Mouse (Mus musculus) midbrain, embryonic 12.5 days (tissue): ENCODE data around the gene Gpc3. TPM values are rescaled to one million over a fixed set of nuclear protein-coding genes. Genes with fewer than 3 reads are reported as not detected.

ENCODE experiments used
- ATAC-seq: fragments of 200-750 bp; cut with Nextera tagmentation; 2 replicates; pipeline ENCODE4 v1.8.0; 2017; ENCODE audit warnings: low read depth, moderate TSS enrichment, moderate library complexity; ENCODE audit not compliant: low FRiP score
- H3K27ac ChIP-seq: fragments of 300-500 bp; sonication (generic); replicated peaks from 2 replicates; pipeline ENCODE4 v1.5.1; 2016; ENCODE audit warnings: mild to moderate bottlenecking
- H3K27me3 ChIP-seq: fragments of 300-500 bp; sonication (generic); 2 replicates; pipeline ENCODE4 v1.6.1; 2016; ENCODE audit warnings: mild to moderate bottlenecking
- H3K36me3 ChIP-seq: fragments of 300-500 bp; sonication (generic); 2 replicates; pipeline ENCODE4 v1.6.1; 2016
- H3K4me1 ChIP-seq: fragments of 300-500 bp; sonication (generic); 2 replicates; pipeline ENCODE4 v1.6.1; 2016
- H3K4me2 ChIP-seq: fragments of 300-500 bp; sonication (generic); replicated peaks from 2 replicates; pipeline ENCODE4 v1.6.1; 2016; ENCODE audit warnings: mild to moderate bottlenecking, moderate library complexity
- H3K4me3 ChIP-seq: fragments of 300-500 bp; sonication (generic); 2 replicates; pipeline ENCODE4 v1.5.1; 2016; ENCODE audit warnings: mild to moderate bottlenecking
- H3K9ac ChIP-seq: fragments of 300-500 bp; sonication (generic); replicated peaks from 2 replicates; pipeline ENCODE4 v1.6.1; 2016; ENCODE audit warnings: mild to moderate bottlenecking, moderate library complexity
- H3K9me3 ChIP-seq: fragments of 300-500 bp; sonication (generic); 2 replicates; pipeline ENCODE4 v1.6.1; 2016; ENCODE audit warnings: mild to moderate bottlenecking
- WGBS: fragments of 180-500 bp; shearing (Covaris S2); methylation state at CpG from one replicate; pipeline ENCODE4 v1.1.7; 2016; 5-methylcytosine and 5-hydroxymethylcytosine counted together
- polyA plus RNA-seq: library from polyadenylated mRNA; unstranded; fragments of >200 nt; fragmentation: Nextera tagmentation; extraction: Ambion mirVana; gene quantifications from 2 replicates; pipeline ENCODE4 v1.2.1, GENCODE M21; 2016

Gpc3 gene
- polyA plus RNA-seq, 1 experiment from 2014 or later, result 206 TPM

- H3K36me3 ChIP-seq, result no peaks in the 10 kb centered on the region
- H3K4me1 ChIP-seq, result no peaks in the 10 kb centered on the region
- H3K4me3 ChIP-seq, result no peak overlapping the region
- no peaks in the 10 kb centered on the region for H3K27me3 ChIP-seq
- no peaks in the 10 kb centered on the region for H3K9me3 ChIP-seq
- ATAC-seq, result no peak
- no peak overlapping the region for H3K9ac ChIP-seq
- 85% methylated on average over 4 of the region's 4 CpGs for WGBS
- H3K4me2 ChIP-seq, result no peak overlapping the region
- no peak overlapping the region for H3K27ac ChIP-seq
Observed at GRCm38 (mm10) chrX:52320653-52321052, 293.1 kb downstream of the Gpc3 start.

DNA sequence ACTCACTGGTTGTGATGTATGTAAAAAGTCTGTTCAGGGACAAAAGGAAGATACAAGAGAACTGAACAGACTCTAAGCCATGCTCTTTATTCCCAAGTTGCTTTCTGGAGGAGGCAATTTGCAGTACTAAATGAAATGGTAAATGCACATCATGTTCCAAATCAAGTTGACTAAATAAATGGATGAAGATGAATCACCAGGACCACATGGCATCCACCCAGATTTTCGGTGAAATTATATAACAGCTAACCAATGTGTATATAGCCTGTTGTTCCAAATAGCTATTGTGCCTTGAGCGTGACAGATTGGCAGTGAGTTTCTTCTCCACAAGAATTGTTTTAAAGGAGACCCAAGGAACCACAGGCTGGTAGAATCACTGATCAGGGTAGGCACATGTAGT, 302.8 kb downstream of the Gpc3 start:
- Histone ChIP-seq H3K36me3 (no peaks in the 10 kb centered on the region), H3K27me3 (no peaks in the 10 kb centered on the region), H3K9me3 (no peaks in the 10 kb centered on the region), H3K4me2 (no peak overlapping the region), H3K9ac (no peak overlapping the region), H3K4me1 (no peaks in the 10 kb centered on the region), H3K4me3 (no peak overlapping the region), H3K27ac (no peak overlapping the region)
- no peak for ATAC-seq
- 93% methylated on average over 2 of the region's 2 CpGs for WGBS

- 85% methylated on average over 4 of the region's 4 CpGs for WGBS
- H3K27me3 ChIP-seq, result no peaks in the 10 kb centered on the region
- no peak overlapping the region for H3K4me3 ChIP-seq
- H3K9ac ChIP-seq, result no peak overlapping the region
- H3K9me3 ChIP-seq, result no peaks in the 10 kb centered on the region
- H3K27ac ChIP-seq, result no peak overlapping the region
- no peak overlapping the region for H3K4me2 ChIP-seq
- H3K36me3 ChIP-seq, result no peaks in the 10 kb centered on the region
- no peak for ATAC-seq
- H3K4me1 ChIP-seq, result no peaks in the 10 kb centered on the region
Observed at GRCm38 (mm10) chrX:52305226-52305625, 308.5 kb downstream of the Gpc3 start.

DNA sequence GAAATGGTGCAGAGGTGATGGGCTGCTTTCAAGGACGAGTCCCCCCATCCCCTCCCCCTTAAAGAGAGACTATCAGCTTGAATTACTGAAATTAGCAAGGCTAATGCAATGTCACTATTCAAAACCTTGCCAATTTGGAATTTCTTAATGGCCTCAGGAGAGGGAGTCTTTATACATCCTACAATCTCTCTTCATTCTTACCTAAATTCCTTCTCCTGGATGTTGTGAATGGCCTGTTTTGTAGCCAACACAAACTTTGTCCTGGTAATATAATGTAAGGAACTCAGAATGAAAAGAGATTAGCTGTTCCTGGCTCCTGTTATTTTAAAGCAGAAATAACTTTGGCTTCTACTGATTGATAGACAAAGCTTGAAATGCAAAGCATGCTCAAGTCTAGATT, 325.0 kb downstream of the Gpc3 start:
- WGBS, result 31% methylated on average over 1 of the region's 1 CpGs
- 0 out of 2 replicates have a peak, but pooled peaks cover 3% of the 10 kb centered on the region for H3K27me3 ChIP-seq
- no peak overlapping the region for H3K4me2 ChIP-seq
- H3K9ac ChIP-seq, result no peak overlapping the region
- H3K4me3 ChIP-seq, result no peak overlapping the region
- no peak overlapping the region for H3K27ac ChIP-seq
- H3K4me1 ChIP-seq, result no peaks in the 10 kb centered on the region; the same call in 1 of the 2 replicates
- ATAC-seq, result no peak; the same call in 1 of the 2 replicates
- no peaks in the 10 kb centered on the region for H3K36me3 ChIP-seq
- no peaks in the 10 kb centered on the region for H3K9me3 ChIP-seq

DNA sequence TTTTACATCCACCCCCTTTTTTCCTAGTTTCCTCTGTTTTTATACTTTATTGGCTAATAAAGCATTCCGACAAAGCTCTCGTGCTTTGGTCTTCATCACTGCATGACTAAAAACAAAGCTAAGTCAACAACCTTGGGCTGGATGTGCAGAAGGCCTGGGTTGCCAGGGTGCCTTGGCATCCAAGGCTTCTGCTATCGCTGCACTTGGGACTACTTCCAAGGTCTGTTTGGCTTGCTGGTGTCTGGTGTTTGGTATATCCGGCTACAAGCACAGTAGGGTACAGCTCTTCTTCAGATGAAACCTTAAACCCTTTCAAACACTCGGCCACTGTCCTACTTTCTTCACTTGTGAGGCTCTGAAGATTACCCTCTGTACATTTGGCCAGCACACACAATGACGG, 325.8 kb downstream of the Gpc3 start:
- H3K36me3 ChIP-seq, result no peaks in the 10 kb centered on the region

DNA sequence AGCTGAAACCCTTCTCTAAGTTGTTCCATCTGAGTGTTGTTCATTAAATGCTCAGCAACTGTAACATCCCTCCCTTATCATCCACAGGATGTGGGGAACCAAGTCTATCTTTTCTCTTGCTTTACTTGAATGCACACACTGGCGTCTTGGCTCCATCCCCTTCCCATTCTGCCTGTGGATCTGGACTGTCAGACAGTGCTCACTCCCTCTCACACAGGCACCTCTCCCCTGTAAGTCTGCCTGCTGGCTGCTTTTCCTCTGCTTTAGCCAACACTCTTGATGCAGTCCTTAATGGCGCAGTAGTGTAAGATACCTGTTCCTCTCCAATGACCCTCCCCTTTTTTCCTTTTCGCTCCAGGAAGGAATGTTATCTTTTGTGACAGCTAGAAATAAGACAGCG, 331.7 kb downstream of the Gpc3 start:
- H3K4me3 ChIP-seq, result no peak overlapping the region
- H3K27ac ChIP-seq, result no peak overlapping the region
- H3K9ac ChIP-seq, result no peak overlapping the region
- H3K4me2 ChIP-seq, result no peak overlapping the region
- H3K4me1 ChIP-seq, result no peaks in the 10 kb centered on the region
- 79% methylated on average over 4 of the region's 4 CpGs for WGBS
- no peaks in the 10 kb centered on the region for H3K36me3 ChIP-seq
- no peak for ATAC-seq
- no peaks in the 10 kb centered on the region for H3K9me3 ChIP-seq
- H3K27me3 ChIP-seq, result 0 out of 2 replicates have a peak, but pooled peaks cover 6% of the 10 kb centered on the region

More for the DNA sequence above, 325.8 kb downstream of the Gpc3 start:
- Histone ChIP-seq H3K4me2 (no peak overlapping the region), H3K27ac (no peak overlapping the region), H3K27me3 (0 out of 2 replicates have a peak, but pooled peaks cover 8% of the 10 kb centered on the region), H3K9ac (no peak overlapping the region), H3K9me3 (no peaks in the 10 kb centered on the region), H3K4me3 (no peak overlapping the region), H3K4me1 (no peaks in the 10 kb centered on the region; the same call in 1 of the 2 replicates)
- WGBS, result 77% methylated on average over 6 of the region's 6 CpGs
- ATAC-seq, result no peak

GRCm38 (mm10) chrX:52281103-52281900, 332.4 kb downstream of the Gpc3 start:
- WGBS, result 88% methylated on average over 6 of the region's 6 CpGs
- Histone ChIP-seq H3K27me3 (0 out of 2 replicates have a peak, but pooled peaks cover 6% of the 10 kb centered on the region), H3K27ac (no peak overlapping the region)

GRCm38 (mm10) chrX:52278687-52279359, 334.9 kb downstream of the Gpc3 start:
- no peak for ATAC-seq
- H3K9me3 ChIP-seq, result no peaks in the 10 kb centered on the region
- H3K4me3 ChIP-seq, result no peak overlapping the region
- no peak overlapping the region for H3K27ac ChIP-seq
- WGBS, result 66% methylated on average over 3 of the region's 3 CpGs
- no peaks in the 10 kb centered on the region for H3K36me3 ChIP-seq
- H3K9ac ChIP-seq, result no peak overlapping the region
- 0 out of 2 replicates have a peak, but pooled peaks cover 6% of the 10 kb centered on the region for H3K27me3 ChIP-seq
- no peak overlapping the region for H3K4me2 ChIP-seq
- no peaks in the 10 kb centered on the region for H3K4me1 ChIP-seq

More at GRCm38 (mm10) chrX:52281103-52281900, 332.4 kb downstream of the Gpc3 start:
- no peak for ATAC-seq
- no peak overlapping the region for H3K9ac ChIP-seq
- no peaks in the 10 kb centered on the region for H3K9me3 ChIP-seq
- H3K4me2 ChIP-seq, result no peak overlapping the region
- no peaks in the 10 kb centered on the region for H3K4me1 ChIP-seq
- no peaks in the 10 kb centered on the region for H3K36me3 ChIP-seq
- no peak overlapping the region for H3K4me3 ChIP-seq

DNA sequence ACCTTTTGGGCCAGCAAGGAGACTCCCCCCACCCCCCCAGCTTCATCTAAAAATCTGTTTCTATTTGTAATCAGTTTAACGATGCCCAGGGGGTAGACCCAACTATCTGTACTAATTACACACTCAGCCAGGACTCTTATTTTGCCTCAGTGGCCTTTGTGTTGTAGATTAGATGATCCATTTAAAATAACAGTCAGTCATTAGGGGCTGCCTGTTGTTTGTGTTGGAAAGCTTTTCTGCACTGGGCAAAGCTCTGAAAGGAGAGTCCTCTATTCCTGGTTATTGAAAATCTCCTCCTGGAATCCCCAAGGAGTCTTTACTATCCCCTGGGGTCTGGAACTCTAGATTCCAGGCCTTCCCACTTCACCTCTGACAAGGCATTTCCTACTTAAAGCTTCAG, 336.2 kb downstream of the Gpc3 start:
- Histone ChIP-seq H3K36me3 (no peaks in the 10 kb centered on the region), H3K9ac (no peak overlapping the region), H3K9me3 (no peaks in the 10 kb centered on the region), H3K4me2 (no peak overlapping the region), H3K4me1 (no peaks in the 10 kb centered on the region), H3K4me3 (no peak overlapping the region), H3K27ac (no peak overlapping the region), H3K27me3 (no peaks in the 10 kb centered on the region)
- WGBS, result 21% methylated on average over 1 of the region's 1 CpGs
- no peak for ATAC-seq

DNA sequence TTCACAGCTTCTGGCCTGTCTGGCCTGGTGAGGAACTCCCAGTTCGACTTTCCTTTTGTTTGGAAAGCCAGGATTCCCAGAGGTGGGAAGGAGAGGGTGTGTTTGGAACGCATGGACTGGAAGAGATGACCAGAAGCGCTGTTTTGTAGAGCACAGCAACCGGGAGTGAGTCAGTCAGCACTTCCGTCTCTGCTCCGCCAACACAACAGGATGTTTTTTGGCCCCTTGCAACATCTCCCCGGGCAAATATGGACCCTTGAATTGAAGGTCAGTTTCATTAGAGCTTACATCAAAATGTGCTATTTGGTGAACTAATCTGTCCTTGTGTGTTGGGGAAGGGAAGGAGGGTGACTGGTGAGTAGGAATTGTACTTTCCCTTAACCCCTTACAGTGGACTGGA, 340.7 kb downstream of the Gpc3 start:
- no peaks in the 10 kb centered on the region for H3K36me3 ChIP-seq
- no peaks in the 10 kb centered on the region for H3K4me1 ChIP-seq
- H3K4me3 ChIP-seq, result no peak overlapping the region
- 74% methylated on average over 7 of the region's 7 CpGs for WGBS
- H3K27me3 ChIP-seq, result no peaks in the 10 kb centered on the region
- no peak overlapping the region for H3K4me2 ChIP-seq
- no peak overlapping the region for H3K27ac ChIP-seq
- ATAC-seq, result no peak
- H3K9ac ChIP-seq, result no peak overlapping the region
- H3K9me3 ChIP-seq, result no peaks in the 10 kb centered on the region

- Histone ChIP-seq H3K9ac (no peak overlapping the region), H3K4me3 (no peak overlapping the region), H3K4me1 (no peaks in the 10 kb centered on the region), H3K36me3 (no peaks in the 10 kb centered on the region), H3K27me3 (no peaks in the 10 kb centered on the region), H3K27ac (no peak overlapping the region), H3K9me3 (no peaks in the 10 kb centered on the region), H3K4me2 (no peak overlapping the region)
- ATAC-seq, result no peak
- 91% methylated on average over 11 of the region's 11 CpGs for WGBS
Observed at GRCm38 (mm10) chrX:52261991-52262390, 351.8 kb downstream of the Gpc3 start.

DNA sequence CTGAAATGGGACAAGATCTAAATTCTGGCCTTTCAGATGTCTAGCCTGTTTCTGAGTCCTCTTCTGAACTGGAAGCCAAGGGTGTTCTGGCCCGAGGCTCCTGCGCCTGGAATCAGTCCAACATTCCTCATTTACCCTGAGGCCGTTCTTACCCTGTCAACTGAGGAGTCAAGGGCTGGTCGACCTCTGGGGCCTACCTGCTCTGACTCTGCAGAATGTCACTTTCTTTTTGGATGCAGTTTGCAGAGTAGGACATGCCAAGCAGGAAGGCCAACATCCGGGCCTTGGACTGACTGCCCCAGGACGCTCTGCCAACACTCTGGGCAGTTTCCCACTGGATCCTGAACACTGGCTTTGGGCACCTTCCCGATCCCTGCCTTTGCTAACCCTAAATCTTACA, 352.2 kb downstream of the Gpc3 start:
- no peak for ATAC-seq
- H3K4me3 ChIP-seq, result no peak overlapping the region
- H3K27ac ChIP-seq, result no peak overlapping the region
- H3K4me1 ChIP-seq, result no peaks in the 10 kb centered on the region
- WGBS, result 86% methylated on average over 7 of the region's 7 CpGs
- no peaks in the 10 kb centered on the region for H3K36me3 ChIP-seq
- H3K4me2 ChIP-seq, result no peak overlapping the region
- no peaks in the 10 kb centered on the region for H3K27me3 ChIP-seq
- H3K9me3 ChIP-seq, result no peaks in the 10 kb centered on the region
- no peak overlapping the region for H3K9ac ChIP-seq
